Mouse (Mus musculus) brain, embryonic 14.5 days (tissue): Measurements from ENCODE around the gene Mtus2. TPM values are rescaled to one million over a fixed set of nuclear protein-coding genes. Genes with fewer than 3 reads are reported as not detected.
A peak's percentile ranks its signal among the peaks of the same experiment; 100 is the strongest.

Experiments used
- DNase-seq: peaks from one replicate; pipeline ENCODE4 v3.0.0-alpha.2; 2011; ENCODE audit warnings: low read depth
- CTCF ChIP-seq: fragments of 200-500 bp; IDR thresholded peaks from 2 replicates; pipeline ENCODE4 v1.5.1; 2012; ENCODE audit warnings: inconsistent platforms, mild to moderate bottlenecking, moderate library complexity, borderline replicate concordance; ENCODE audit not compliant: insufficient read depth, insufficient read length; ENCODE audit errors: extremely low read depth
- POLR2A ChIP-seq: fragments of 200-500 bp; IDR thresholded peaks from 2 replicates; pipeline ENCODE4 v1.6.1; 2012; ENCODE audit warnings: mild to moderate bottlenecking, inconsistent platforms, borderline replicate concordance; ENCODE audit not compliant: poor library complexity, insufficient read depth, insufficient read length, severe bottlenecking; ENCODE audit errors: extremely low read depth
- polyA plus RNA-seq: library from polyadenylated mRNA; depleted of rRNA; stranded (reverse); fragments of >200 nt; gene quantifications from 2 replicates; pipeline ENCODE4 v1.2.3, GENCODE M21; 2012

Gene Mtus2
- polyA plus RNA-seq, 1 experiment, result 28.8 TPM

- DNase-seq, result no peak
- no peak for TF ChIP-seq CTCF
These were observed 288.3 kb downstream of the Mtus2 start for GRCm38 (mm10) chr5:148245386-148245785.

GRCm38 (mm10) chr5:148248236-148248635 is 291.1 kb downstream of the Mtus2 start:
- TF ChIP-seq POLR2A (no peak), CTCF (no peak)
- DNase-seq, result no peak

- TF ChIP-seq POLR2A (no peak), CTCF (no peak)
- no peak for DNase-seq
These were observed 294.7 kb downstream of the Mtus2 start for GRCm38 (mm10) chr5:148251847-148252246.

- DNase-seq, result no peak
- TF ChIP-seq CTCF (no peak), POLR2A (no peak)
These were observed 304.9 kb downstream of the Mtus2 start for GRCm38 (mm10) chr5:148262016-148262415.

GRCm38 (mm10) chr5:148264819-148265707 is 307.9 kb downstream of the Mtus2 start:
- peak; percentile 86 for DNase-seq
- no peak for TF ChIP-seq CTCF
- TF ChIP-seq POLR2A, result no peak

GRCm38 (mm10) chr5:148266841-148267240 is 309.7 kb downstream of the Mtus2 start:
- no peak for DNase-seq
- TF ChIP-seq CTCF, result no peak
- no peak for TF ChIP-seq POLR2A

- TF ChIP-seq POLR2A, result no peak
- TF ChIP-seq CTCF, result no peak
These were observed 310.3 kb downstream of the Mtus2 start for GRCm38 (mm10) chr5:148267446-148267845.

GRCm38 (mm10) chr5:148272065-148272464 is 314.9 kb downstream of the Mtus2 start:
- no peak for DNase-seq
- TF ChIP-seq POLR2A, result no peak
- no peak for TF ChIP-seq CTCF

More at GRCm38 (mm10) chr5:148267446-148267845, 310.3 kb downstream of the Mtus2 start:
- no peak for DNase-seq

- TF ChIP-seq POLR2A, result no peak
- TF ChIP-seq CTCF, result no peak
- DNase-seq, result no peak
These were observed 315.7 kb downstream of the Mtus2 start for GRCm38 (mm10) chr5:148272771-148273170.

- TF ChIP-seq CTCF (no peak), POLR2A (no peak)
- no peak for DNase-seq
These were observed 321.1 kb downstream of the Mtus2 start for GRCm38 (mm10) chr5:148278233-148278632.

GRCm38 (mm10) chr5:148280321-148280720 is 323.2 kb downstream of the Mtus2 start:
- TF ChIP-seq POLR2A, result no peak
- TF ChIP-seq CTCF, result no peak
- no peak for DNase-seq

- TF ChIP-seq CTCF (no peak), POLR2A (no peak)
These were observed 325.0 kb downstream of the Mtus2 start for GRCm38 (mm10) chr5:148282093-148282492.

More at GRCm38 (mm10) chr5:148282093-148282492, 325.0 kb downstream of the Mtus2 start:
- DNase-seq, result no peak
